In the genomic region with DNA sequence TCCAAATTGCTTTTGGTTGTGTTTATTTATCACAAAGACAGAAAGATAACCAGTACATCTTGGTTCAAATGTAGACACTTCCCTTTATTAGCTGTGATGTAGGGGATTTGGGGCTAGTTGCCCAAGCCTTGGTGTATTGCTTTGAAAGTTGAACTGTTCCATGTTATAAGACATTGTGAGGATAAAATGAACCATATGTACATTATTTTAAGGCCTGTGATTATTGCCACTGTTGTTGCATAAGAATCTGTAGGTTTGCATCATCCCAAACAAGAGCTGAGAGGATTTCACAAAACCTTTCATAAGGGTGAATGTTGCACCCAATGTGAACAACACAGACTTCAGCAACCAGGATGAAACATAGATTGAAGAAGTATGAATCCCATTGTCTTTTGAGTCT, we compare ENCODE assay signal across 26 mouse cellular contexts.
DNase-seq lines count a peak whose midpoint lies in the region; ATAC-seq and TF ChIP-seq lines count a peak whose summit lies in the region.
"Had no signal": no experiment of that assay in that cellular context is flagged by ENCODE, and none has a peak within 500 bp of the region (broad histone marks: within the 10 kb centered on the region; RNA-seq: fewer than 3 reads in every experiment).

No protein-coding gene starts in this region.

- no peak overlapping the region for H3K27ac ChIP-seq in lung, postnatal 0 days (ENCODE audit: low read length)
- H3K27ac ChIP-seq: embryonic facial prominence, embryonic 13.5 days; embryonic facial prominence, embryonic 15.5 days; forebrain, embryonic 10.5 days; forebrain, embryonic 12.5 days had no signal

- H3K36me3 ChIP-seq in lung, postnatal 0 days (ENCODE audit: insufficient read depth, low read length): no peaks in the 10 kb centered on the region
- H3K36me3 ChIP-seq: embryonic facial prominence, embryonic 13.5 days; embryonic facial prominence, embryonic 15.5 days; forebrain, embryonic 10.5 days; forebrain, embryonic 12.5 days; G1E had no signal

- no peak for TF ChIP-seq CTCF in lung, postnatal 0 days (IDR thresholded peaks at IDR 0.05)

- ATAC-seq in lung, postnatal 0 days: peak; percentile 82
- ATAC-seq in granulocyte monocyte progenitor cell, adult 5-6 weeks (replicated peaks; ENCODE audit: poor library complexity, severe bottlenecking): 0 out of 2 replicates have a peak, but pooled peaks have one; percentile 30
- ATAC-seq: CD4-positive, CD25-positive, alpha-beta regulatory T cell, adult 4 months; forebrain, embryonic 14.5 days; forebrain, embryonic 16.5 days had no signal

- no peaks in the 10 kb centered on the region for H3K4me1 ChIP-seq in lung, postnatal 0 days (ENCODE audit: insufficient read depth, low read depth, low read length)
- H3K4me1 ChIP-seq: embryonic facial prominence, embryonic 13.5 days; embryonic facial prominence, embryonic 15.5 days; forebrain, embryonic 10.5 days; forebrain, embryonic 12.5 days had no signal

- H3K4me2 ChIP-seq in lung, postnatal 0 days (replicated peaks; ENCODE audit: low read depth, low read length): no peak overlapping the region
- H3K4me2 ChIP-seq: embryonic facial prominence, embryonic 13.5 days; embryonic facial prominence, embryonic 15.5 days; forebrain, embryonic 12.5 days had no signal

- no peaks in the 10 kb centered on the region for H3K9me3 ChIP-seq in lung, postnatal 0 days (ENCODE audit: low read length)
- H3K9me3 ChIP-seq: embryonic facial prominence, embryonic 13.5 days; embryonic facial prominence, embryonic 15.5 days; forebrain, embryonic 10.5 days; forebrain, embryonic 12.5 days; G1E had no signal

- no peaks in the 10 kb centered on the region for H3K27me3 ChIP-seq in lung, postnatal 0 days (replicated peaks; ENCODE audit: insufficient read depth, low read length)
- H3K27me3 ChIP-seq: CH12.LX; embryonic facial prominence, embryonic 13.5 days; embryonic facial prominence, embryonic 15.5 days; forebrain, embryonic 12.5 days had no signal

- peak; percentile 79 for DNase-seq in lung, postnatal 0 days (ENCODE audit: low spot score)
- no peak for DNase-seq in lung, postnatal 14 days
- peak; percentile 61 for DNase-seq in NIH3T3 (ENCODE audit: low read depth)
- DNase-seq in B cell, adult 2 months: no peak
- DNase-seq in heart, adult 9 months (ENCODE audit: low spot score in 2 of 2): no peak
- DNase-seq: adrenal gland, adult 2 months; adrenal gland, postnatal 10 days; adrenal gland, postnatal 25 days; cerebellum, adult 11 months; cerebellum, adult 18-20 months; cerebellum, adult 8-10 months; cerebellum, adult 9-11 months; cerebellum, postnatal 14 days; cerebellum, postnatal 36 days; embryo, embryonic 11 days had no signal

- TF ChIP-seq EP300 in lung, postnatal 0 days (IDR thresholded peaks at IDR 0.05): peak; percentile 76

- no peak overlapping the region for H3K4me3 ChIP-seq in lung, postnatal 0 days (ENCODE audit: low read depth, low read length)
- H3K4me3 ChIP-seq: embryonic facial prominence, embryonic 13.5 days; embryonic facial prominence, embryonic 15.5 days; erythroblast, embryonic 14.5 days; forebrain, embryonic 10.5 days; forebrain, embryonic 12.5 days had no signal

- H3K9ac ChIP-seq in lung, postnatal 0 days (replicated peaks; ENCODE audit: low read depth): no peak overlapping the region
- H3K9ac ChIP-seq: embryonic facial prominence, embryonic 13.5 days; embryonic facial prominence, embryonic 15.5 days; forebrain, embryonic 12.5 days had no signal

Comparison
In these comparisons a context has a peak if more than half of its experiments do, and no peak if none do; other contexts are left out.
1. DNase-seq: peak in lung, postnatal 0 days (single experiment) and NIH3T3 (single experiment); none in lung, postnatal 14 days (single experiment), B cell, adult 2 months (0 of 2) and heart, adult 9 months (0 of 2).